Comparison of ENCODE assay signal across 24 mouse cellular contexts in genomic region chr16:92763666-92764065, GRCm38 (mm10).
"Had no signal": no experiment of that assay in that cellular context is flagged by ENCODE, and none has a peak within 500 bp of the region (broad histone marks: within the 10 kb centered on the region; RNA-seq: fewer than 3 reads in every experiment).

No protein-coding gene starts in this region.

- H3K36me3 ChIP-seq: heart, embryonic 13.5 days; heart, embryonic 15.5 days; hindbrain, embryonic 13.5 days; hindbrain, embryonic 15.5 days; limb, embryonic 10.5 days; limb, embryonic 12.5 days; liver, embryonic 15.5 days had no signal

- H3K4me3 ChIP-seq: heart, adult 2 months; heart, embryonic 13.5 days; heart, embryonic 15.5 days; hindbrain, embryonic 13.5 days; hindbrain, embryonic 15.5 days; layer of hippocampus, adult 2 months; left cerebral cortex, adult 2 months; limb, embryonic 10.5 days; limb, embryonic 12.5 days; liver, embryonic 15.5 days had no signal

- H3K27me3 ChIP-seq: hindbrain, embryonic 13.5 days; hindbrain, embryonic 15.5 days; liver, embryonic 15.5 days had no signal

- H3K27ac ChIP-seq: heart, adult 2 months; heart, embryonic 13.5 days; heart, embryonic 15.5 days; hindbrain, embryonic 13.5 days; hindbrain, embryonic 15.5 days; hindbrain, postnatal 0 days; layer of hippocampus, adult 2 months; left cerebral cortex, adult 2 months; limb, embryonic 10.5 days; limb, embryonic 12.5 days had no signal

- H3K9me3 ChIP-seq: heart, embryonic 13.5 days; heart, embryonic 15.5 days; hindbrain, embryonic 13.5 days; hindbrain, embryonic 15.5 days; limb, embryonic 10.5 days; limb, embryonic 12.5 days; liver, embryonic 15.5 days had no signal

- DNase-seq: gastrocnemius, postnatal 14 days; gastrocnemius, postnatal 36 days; heart, adult 11 months; heart, adult 2 months; heart, postnatal 14 days; heart, postnatal 36 days; kidney, adult 18-20 months; kidney, adult 8-10 months; kidney, postnatal 10 days; kidney, postnatal 25 days; kidney, postnatal 4 days; liver, postnatal 0 days had no signal

- ATAC-seq: hindbrain, postnatal 0 days; intestine, embryonic 16.5 days had no signal

- H3K9ac ChIP-seq: heart, embryonic 13.5 days; heart, embryonic 15.5 days; hindbrain, embryonic 13.5 days; hindbrain, embryonic 15.5 days; limb, embryonic 12.5 days; liver, embryonic 15.5 days; liver, postnatal 0 days had no signal

- H3K4me1 ChIP-seq: hindbrain, embryonic 13.5 days; limb, embryonic 10.5 days; limb, embryonic 12.5 days had no signal

- H3K4me2 ChIP-seq: heart, embryonic 11.5 days; heart, embryonic 13.5 days; heart, embryonic 15.5 days; hindbrain, embryonic 13.5 days; hindbrain, embryonic 15.5 days; limb, embryonic 12.5 days had no signal
